Mouse (Mus musculus) embryonic facial prominence, embryonic 12.5 days (tissue): ENCODE measurements at regions not wholly inside any gene's neighbourhood (a gene's known extent, or its start where the extent isn't known, plus 50 kb on each side); places are given as distances from the start of the nearest gene placed in this dataset.

Source experiments
- ATAC-seq: fragments of 200-750 bp; cut with Nextera tagmentation; 2 replicates; pipeline ENCODE4 v1.8.0; 2017; ENCODE audit not compliant: insufficient number of reproducible peaks, insufficient read depth, low FRiP score, low TSS enrichment
- H3K27ac ChIP-seq: fragments of 300-500 bp; sonication (generic); 2 replicates; pipeline ENCODE4 v1.5.1; 2016; ENCODE audit warnings: mild to moderate bottlenecking
- H3K27me3 ChIP-seq: fragments of 300-500 bp; sonication (generic); 2 replicates; pipeline ENCODE4 v1.6.1; 2016; ENCODE audit warnings: mild to moderate bottlenecking, moderate library complexity
- H3K36me3 ChIP-seq: fragments of 300-500 bp; sonication (generic); 2 replicates; pipeline ENCODE4 v1.6.1; 2016; ENCODE audit warnings: mild to moderate bottlenecking
- H3K4me1 ChIP-seq: fragments of 300-500 bp; sonication (generic); 2 replicates; pipeline ENCODE4 v1.6.1; 2016
- H3K4me2 ChIP-seq: fragments of 300-500 bp; sonication (generic); replicated peaks from 2 replicates; pipeline ENCODE4 v1.6.1; 2016; ENCODE audit warnings: mild to moderate bottlenecking, moderate library complexity
- H3K4me3 ChIP-seq: fragments of 300-500 bp; sonication (generic); 2 replicates; pipeline ENCODE4 v1.5.1; 2016; ENCODE audit warnings: mild to moderate bottlenecking
- H3K9ac ChIP-seq: fragments of 300-500 bp; sonication (generic); 2 replicates; pipeline ENCODE4 v1.6.1; 2016; ENCODE audit warnings: mild to moderate bottlenecking, moderate library complexity
- H3K9me3 ChIP-seq: fragments of 300-500 bp; sonication (generic); 2 replicates; pipeline ENCODE4 v1.6.1; 2016; ENCODE audit warnings: mild to moderate bottlenecking, moderate library complexity
- WGBS: fragments of 180-500 bp; shearing (Covaris S2); methylation state at CpG from one replicate; pipeline ENCODE4 v1.1.7; 2016; 5-methylcytosine and 5-hydroxymethylcytosine counted together

DNA sequence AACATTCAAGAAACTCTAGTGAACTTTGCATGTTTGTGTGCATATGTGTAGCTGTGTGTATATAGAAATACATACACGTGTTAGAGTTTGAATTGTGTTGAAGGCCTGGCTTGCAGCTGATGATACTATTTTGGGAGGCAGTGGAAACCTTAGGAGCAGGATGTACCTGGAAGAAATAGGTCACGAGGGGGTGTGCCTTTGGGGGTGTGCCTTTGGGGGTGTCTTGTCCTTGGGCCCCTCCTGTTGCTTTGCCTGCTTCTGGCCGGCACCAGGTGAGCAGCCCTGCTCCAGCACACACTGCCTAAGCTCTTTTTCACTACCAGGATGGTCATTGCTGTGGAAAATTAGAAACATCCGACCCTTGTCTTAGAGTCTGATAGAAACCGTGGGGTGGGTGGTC is 56.0 kb upstream of the Ppp2r5a start:
- Histone ChIP-seq H3K4me3 (no peak overlapping the region), H3K9me3 (no peaks in the 10 kb centered on the region), H3K4me2 (no peak overlapping the region), H3K36me3 (no peaks in the 10 kb centered on the region), H3K4me1 (peaks cover 14% of the 10 kb centered on the region), H3K27me3 (no peaks in the 10 kb centered on the region), H3K27ac (no peak overlapping the region), H3K9ac (no peak overlapping the region)
- ATAC-seq = no peak
- WGBS = 69% methylated on average over 5 of the region's 5 CpGs

DNA sequence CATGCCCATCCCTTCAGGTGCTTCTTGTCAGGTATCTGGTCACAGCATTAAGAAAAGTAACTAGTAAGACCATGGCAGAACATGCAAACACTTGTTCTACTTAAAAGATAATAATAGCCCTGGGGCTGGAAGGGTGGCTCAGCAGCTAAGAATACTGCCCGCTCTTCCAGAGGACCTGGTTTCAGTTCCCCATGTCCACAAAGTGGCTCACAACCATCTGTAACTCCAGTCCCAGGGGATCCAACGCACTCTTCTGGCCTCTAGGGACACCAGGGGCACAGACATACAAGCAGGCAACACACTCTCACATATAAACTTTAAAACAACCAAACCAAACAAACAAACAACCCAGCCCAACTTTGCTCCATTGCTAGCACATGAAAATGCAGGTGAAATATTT is 55.2 kb upstream of the Ppp2r5a start:
- no peak overlapping the region for H3K27ac ChIP-seq
- no peaks in the 10 kb centered on the region for H3K36me3 ChIP-seq
- no peaks in the 10 kb centered on the region for H3K27me3 ChIP-seq
- no peak overlapping the region for H3K4me3 ChIP-seq
- H3K9ac ChIP-seq = no peak overlapping the region
- H3K9me3 ChIP-seq = no peaks in the 10 kb centered on the region
- H3K4me2 ChIP-seq = no peak overlapping the region
- WGBS = 71% methylated on average over 2 of the region's 2 CpGs
- ATAC-seq = no peak
- peaks cover 20% of the 10 kb centered on the region for H3K4me1 ChIP-seq

DNA sequence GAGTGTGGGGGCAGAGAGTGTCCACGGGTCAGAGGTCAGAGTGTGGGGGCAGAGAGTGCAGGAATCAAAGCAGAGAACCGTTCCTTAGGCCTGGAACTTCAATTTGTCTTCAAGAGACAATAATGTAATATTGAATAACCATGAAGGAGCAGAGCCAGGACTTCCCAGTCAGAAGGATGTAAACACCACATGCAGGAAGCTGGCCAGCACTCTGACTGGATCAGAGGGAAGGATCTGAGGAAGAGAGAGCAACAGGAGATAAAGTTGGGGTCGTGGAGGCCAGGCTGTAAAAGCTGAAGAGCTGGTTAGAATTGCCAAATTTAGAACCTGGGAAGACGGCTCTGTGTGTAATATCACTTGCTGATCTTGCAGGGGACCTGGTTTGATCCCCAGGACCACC is 54.0 kb upstream of the Ppp2r5a start:
- H3K4me2 ChIP-seq = no peak overlapping the region
- no peak for ATAC-seq
- no peaks in the 10 kb centered on the region for H3K9me3 ChIP-seq
- H3K27me3 ChIP-seq = no peaks in the 10 kb centered on the region
- H3K4me3 ChIP-seq = no peak overlapping the region
- peaks cover 17% of the 10 kb centered on the region for H3K4me1 ChIP-seq
- no peak overlapping the region for H3K27ac ChIP-seq
- no peaks in the 10 kb centered on the region for H3K36me3 ChIP-seq
- WGBS = 65% methylated on average over 4 of the region's 4 CpGs
- H3K9ac ChIP-seq = no peak overlapping the region

DNA sequence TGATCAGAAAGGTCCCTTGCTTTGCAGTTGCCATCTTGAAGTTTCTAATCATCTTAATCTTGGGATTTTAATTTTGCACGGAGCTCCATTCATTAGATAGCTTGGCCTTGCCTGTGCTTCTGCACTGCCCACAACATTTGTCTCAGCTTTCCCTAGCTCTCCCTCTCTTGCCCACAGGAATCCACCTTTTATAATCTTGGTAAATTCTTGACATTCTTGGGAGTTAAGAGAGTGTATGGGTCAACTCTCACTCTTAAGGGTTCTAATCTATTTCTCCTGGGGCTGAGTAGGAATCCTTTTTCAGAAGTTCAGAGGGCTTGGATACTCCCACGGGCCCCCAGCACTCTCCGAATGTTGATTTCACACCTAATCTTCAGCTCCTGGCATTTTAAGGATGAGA is 51.5 kb upstream of the Ppp2r5a start:
- H3K4me3 ChIP-seq = no peak overlapping the region
- no peak overlapping the region for H3K9ac ChIP-seq
- H3K4me2 ChIP-seq = no peak overlapping the region
- no peak overlapping the region for H3K27ac ChIP-seq
- H3K27me3 ChIP-seq = no peaks in the 10 kb centered on the region
- peaks cover 11% of the 10 kb centered on the region for H3K4me1 ChIP-seq
- WGBS = 34% methylated on average over 3 of the region's 3 CpGs
- ATAC-seq = no peak
- H3K36me3 ChIP-seq = no peaks in the 10 kb centered on the region
- no peaks in the 10 kb centered on the region for H3K9me3 ChIP-seq

DNA sequence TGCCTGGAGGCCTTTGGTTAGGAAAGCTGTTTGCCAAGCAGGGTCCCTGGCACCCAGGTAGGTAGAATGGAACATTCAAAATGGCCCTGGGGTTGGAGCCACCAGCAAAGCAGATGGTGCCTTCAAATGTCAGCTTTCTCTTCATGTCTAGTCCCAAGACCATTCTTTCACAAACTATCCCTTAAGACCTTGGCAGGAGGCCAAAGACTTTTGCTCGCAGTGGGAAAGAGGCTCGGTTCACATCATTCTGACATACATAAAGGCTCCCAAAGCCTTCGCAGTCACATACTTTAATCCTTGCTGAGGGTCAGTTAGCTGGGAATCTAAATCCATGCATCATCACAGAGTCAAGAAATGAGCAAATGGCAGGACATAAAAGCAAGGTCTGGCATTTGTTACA is 50.5 kb upstream of the Ppp2r5a start:
- Histone ChIP-seq H3K27me3 (no peaks in the 10 kb centered on the region), H3K4me1 (peaks cover 11% of the 10 kb centered on the region), H3K36me3 (no peaks in the 10 kb centered on the region), H3K4me2 (no peak overlapping the region), H3K9me3 (no peaks in the 10 kb centered on the region), H3K27ac (no peak overlapping the region), H3K9ac (no peak overlapping the region), H3K4me3 (no peak overlapping the region)
- no peak for ATAC-seq
- 63% methylated on average over 3 of the region's 3 CpGs for WGBS
